9 mouse cellular contexts compared by ENCODE assay signal in genomic region chr13:105442576-105442975, GRCm38 (mm10). TPM values are rescaled to one million over a fixed set of nuclear protein-coding genes. Genes with fewer than 3 reads are reported as not detected.
DNase-seq lines count a peak whose midpoint lies in the region; ATAC-seq and TF ChIP-seq lines count a peak whose summit lies in the region.
"Had no signal": no experiment of that assay in that cellular context is flagged by ENCODE, and none has a peak within 500 bp of the region (broad histone marks: within the 10 kb centered on the region; RNA-seq: fewer than 3 reads in every experiment).

No protein-coding gene starts in this region.

- H3K4me2 ChIP-seq in forebrain, embryonic 15.5 days (replicated peaks) = peak overlapping the region; percentile 83; the same call in 1 of the 2 replicates
- H3K4me2 ChIP-seq: liver, embryonic 15.5 days had no signal

- H3K4me3 ChIP-seq in bone marrow, adult 2 months (replicated peaks; ENCODE audit: control insufficient read depth, low read depth, low read length) = no peak overlapping the region
- no peak overlapping the region for H3K4me3 ChIP-seq in forebrain, embryonic 15.5 days
- H3K4me3 ChIP-seq: liver, embryonic 15.5 days had no signal

- peak; percentile 40 for DNase-seq in gastrocnemius, postnatal 10 days
- DNase-seq in gastrocnemius, adult 8-10 months (ENCODE audit: low spot score in 2 of 2) = no peak
- peak; percentile 13 to 17 for DNase-seq in B cell, adult 2 months
- peak; percentile 47 for DNase-seq in layer of hippocampus, adult 9-11 months
- peak; percentile 32 to 36 for DNase-seq in right cerebral cortex, postnatal 36 days (ENCODE audit: low spot score in 2 of 2)

- TF ChIP-seq POLR2A in bone marrow, adult 2 months (IDR thresholded peaks at IDR 0.05; ENCODE audit: borderline replicate concordance, control insufficient read depth, low read depth, low read length) = no peak

- no peaks in the 10 kb centered on the region for H3K9me3 ChIP-seq in forebrain, embryonic 15.5 days
- H3K9me3 ChIP-seq: liver, embryonic 15.5 days had no signal

- peak; percentile 20; the same call in 1 of the 2 replicates for TF ChIP-seq CTCF in bone marrow, adult 2 months (IDR thresholded peaks at IDR 0.05; ENCODE audit: control insufficient read depth, insufficient read depth, low read length)

- H3K27ac ChIP-seq in bone marrow, adult 2 months (ENCODE audit: control insufficient read depth, insufficient read depth, low read depth, low read length, poor library complexity) = no peak overlapping the region
- no peak overlapping the region for H3K27ac ChIP-seq in forebrain, embryonic 15.5 days (replicated peaks)
- H3K27ac ChIP-seq: liver, embryonic 15.5 days had no signal

- H3K4me1 ChIP-seq in bone marrow, adult 2 months (ENCODE audit: control insufficient read depth, insufficient read depth, low read length) = no peaks in the 10 kb centered on the region
- H3K4me1 ChIP-seq in forebrain, embryonic 15.5 days = peaks cover 26% of the 10 kb centered on the region
- H3K4me1 ChIP-seq: liver, embryonic 15.5 days had no signal

- 5% methylated on average over 6 of the region's 6 CpGs for WGBS in bone marrow, adult 2 months
- WGBS in forebrain, embryonic 15.5 days = 4% methylated on average over 6 of the region's 6 CpGs

- H3K36me3 ChIP-seq in forebrain, embryonic 15.5 days = no peaks in the 10 kb centered on the region
- H3K36me3 ChIP-seq: liver, embryonic 15.5 days had no signal

- peaks cover 35% of the 10 kb centered on the region for H3K27me3 ChIP-seq in forebrain, embryonic 15.5 days

- peak; percentile 55 for ATAC-seq in forebrain, embryonic 15.5 days (replicated peaks)
- ATAC-seq in megakaryocyte-erythroid progenitor cell, adult 5-6 weeks (replicated peaks; ENCODE audit: low FRiP score, low TSS enrichment, poor library complexity, severe bottlenecking) = peak; percentile 83

- no peak overlapping the region for H3K9ac ChIP-seq in forebrain, embryonic 15.5 days (replicated peaks)
- H3K9ac ChIP-seq: liver, embryonic 15.5 days had no signal

RNA-seq across cellular contexts. Expression of gene Htr1a, which starts 0.9 kb away (rescaled TPM):
- total RNA-seq in gastrocnemius, postnatal 10 days (2021) = not detected
- total RNA-seq in gastrocnemius, adult 8-10 months (2022) = not detected
- not detected in 2 replicates for polyA plus RNA-seq in bone marrow, adult 2 months (2011; ENCODE audit: insufficient read depth, insufficient read length, low replicate concordance, missing spikeins)
- polyA plus RNA-seq in forebrain, embryonic 15.5 days (2015; fragmentation: Nextera tagmentation; extraction: Ambion mirVana) = 1.0 and 1.3 TPM in 2 replicates
- total RNA-seq in megakaryocyte-erythroid progenitor cell, adult 5-6 weeks (2014; fragmentation: Nextera tagmentation) = not detected in 2 replicates
- not detected in 2 replicates for total RNA-seq in megakaryocyte-erythroid progenitor cell, adult 5-6 weeks (2017)
- polyA plus RNA-seq: liver, embryonic 15.5 days had no signal

Comparison
In these comparisons a context has a peak if more than half of its experiments do, and no peak if none do; other contexts are left out.
1. DNase-seq: peak in gastrocnemius, postnatal 10 days (single experiment), B cell, adult 2 months (2 of 2), layer of hippocampus, adult 9-11 months (single experiment) and right cerebral cortex, postnatal 36 days (2 of 2); none in gastrocnemius, adult 8-10 months (0 of 2).